Mouse (Mus musculus) liver, embryonic 14 days (tissue): ENCODE data around the gene Ankmy2. TPM values are rescaled to one million over a fixed set of nuclear protein-coding genes. Genes with fewer than 3 reads are reported as not detected.

Experiments used
- polyA plus RNA-seq: library from polyadenylated mRNA; depleted of rRNA; stranded (reverse); fragments of >200 nt; gene quantifications from 2 replicates; pipeline ENCODE4 v1.2.3, GENCODE M21; 2012; rRNA removed

The Ankmy2 gene
- polyA plus RNA-seq: 4.5 and 4.9 TPM in 2 replicates

DNA sequence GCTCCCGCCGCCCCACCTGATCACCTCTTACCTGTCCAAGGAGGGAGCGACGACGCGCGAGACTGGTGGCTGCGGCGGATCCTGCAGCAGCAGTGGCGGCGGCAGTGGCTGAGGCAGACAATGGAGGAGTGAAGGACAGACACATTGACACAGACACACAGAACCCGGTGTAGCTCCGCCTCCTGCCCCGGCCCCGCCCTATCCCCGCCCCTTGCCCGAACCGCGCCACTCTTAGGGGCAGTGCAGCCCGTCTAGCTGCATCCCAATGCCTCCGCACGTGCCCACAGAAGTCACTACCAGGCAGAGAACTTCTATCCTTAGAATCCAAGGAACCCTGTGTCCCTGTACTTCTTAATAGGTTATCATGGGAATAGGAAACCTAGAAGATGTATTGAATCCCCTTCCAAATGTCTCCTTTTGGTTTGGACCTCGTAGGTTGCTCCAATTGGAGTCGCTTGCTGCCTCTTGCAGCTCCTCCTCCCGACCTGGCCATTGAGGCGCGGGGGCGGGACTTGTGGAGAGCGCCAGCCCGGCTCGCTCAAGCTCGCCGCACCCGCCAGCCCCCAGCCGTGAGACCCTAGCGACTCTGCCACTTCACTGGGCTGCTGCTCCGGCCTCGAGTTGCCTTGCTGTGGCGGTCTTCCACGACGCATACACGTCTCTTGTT, at the start of gene Ankmy2:
TSS of gene Ankmy2 (plus strand) at position 478 of the 667 bp plus-strand sequence.

GRCm38 (mm10) chr12:36157638-36158308, 859 bp downstream of the Ankmy2 start, which contains the start of gene Bzw2:
Gene Bzw2 (minus strand): TSS chr12:36158080.

Other genes with a start within 250 kb of the Ankmy2 start
- gene Agr3, start 231.5 kb upstream of the Ankmy2 start, polyA plus RNA-seq: not detected in 2 replicates
- gene Agr2, start 164.2 kb upstream of the Ankmy2 start, polyA plus RNA-seq: not detected in 2 replicates
- 8.5 and 9.9 TPM in 2 replicates for gene Tspan13, start 114.6 kb upstream of the Ankmy2 start, polyA plus RNA-seq
- gene Bzw2, start 966 bp downstream of the Ankmy2 start, polyA plus RNA-seq: 29.1 and 32.0 TPM in 2 replicates
- gene Lrrc72, start 96.3 kb downstream of the Ankmy2 start, polyA plus RNA-seq: not detected in 2 replicates
- gene Sostdc1, start 157.0 kb downstream of the Ankmy2 start, polyA plus RNA-seq: 0.01 and 0.05 TPM in 2 replicates
- 0.71 and 0.73 TPM in 2 replicates for gene Ispd, start 224.3 kb downstream of the Ankmy2 start, polyA plus RNA-seq
- 0.12 and 0.17 TPM in 2 replicates for gene D630036H23Rik, start 225.1 kb downstream of the Ankmy2 start, polyA plus RNA-seq